Mouse (Mus musculus): ENCODE measurements at regions not wholly inside any gene's neighbourhood (a gene's known extent, or its start where the extent isn't known, plus 50 kb on each side); places are given as distances from the start of the nearest gene placed in this dataset.
A peak's percentile ranks its signal among the peaks of the same experiment; 100 is the strongest.

- H3K9me3 ChIP-seq (replicated peaks; ENCODE audit: control insufficient read depth, low read length), result no peaks in the 10 kb centered on the region
- 65% methylated on average over 5 of the region's 5 CpGs for WGBS
- H3K36me3 ChIP-seq (replicated peaks; ENCODE audit: control insufficient read depth, insufficient read depth, low read length), result no peaks in the 10 kb centered on the region
- no peak overlapping the region for H3K27ac ChIP-seq (ENCODE audit: low read depth)
- H3K4me1 ChIP-seq (ENCODE audit: control insufficient read depth, insufficient read depth), result no peaks in the 10 kb centered on the region
- ATAC-seq (ENCODE audit: insufficient read depth, low read depth) (no peak), DNase-seq (ENCODE audit: low spot score) (no peak)
- peak overlapping the region; percentile 44; the same call in 1 of the 2 replicates for H3K4me2 ChIP-seq (ENCODE audit: low read depth, low read length)
- H3K27me3 ChIP-seq (ENCODE audit: control insufficient read depth, insufficient read depth, low read length), result no peaks in the 10 kb centered on the region
- no peak for TF ChIP-seq EP300 (IDR thresholded peaks at IDR 0.05; ENCODE audit: low read depth)
- no peak for TF ChIP-seq CTCF (IDR thresholded peaks at IDR 0.05; ENCODE audit: low read depth)
- H3K4me3 ChIP-seq (ENCODE audit: low read depth, low read length), result no peak overlapping the region
- no peak overlapping the region for H3K9ac ChIP-seq (replicated peaks; ENCODE audit: low read depth, low read length)
These were observed 156.0 kb upstream of the Tas2r119 start for GRCm38 (mm10) chr15:32021009-32021602.

GRCm38 (mm10) chr15:32034091-32034490 lies 143.0 kb upstream of the Tas2r119 start:
- no peak overlapping the region for H3K9ac ChIP-seq (replicated peaks; ENCODE audit: low read depth, low read length)
- TF ChIP-seq CTCF (IDR thresholded peaks at IDR 0.05; ENCODE audit: low read depth) (no peak), EP300 (IDR thresholded peaks at IDR 0.05; ENCODE audit: low read depth) (no peak)
- DNase-seq (ENCODE audit: low spot score), result no peak
- H3K27ac ChIP-seq (ENCODE audit: low read depth), result no peak overlapping the region
- H3K27me3 ChIP-seq (ENCODE audit: control insufficient read depth, insufficient read depth, low read length), result no peaks in the 10 kb centered on the region
- H3K4me1 ChIP-seq (ENCODE audit: control insufficient read depth, insufficient read depth), result no peaks in the 10 kb centered on the region
- H3K9me3 ChIP-seq (replicated peaks; ENCODE audit: control insufficient read depth, low read length), result no peaks in the 10 kb centered on the region
- no peaks in the 10 kb centered on the region for H3K36me3 ChIP-seq (replicated peaks; ENCODE audit: control insufficient read depth, insufficient read depth, low read length)
- 74% methylated on average over 1 of the region's 1 CpGs for WGBS
- no peak overlapping the region for H3K4me2 ChIP-seq (ENCODE audit: low read depth, low read length)
- no peak overlapping the region for H3K4me3 ChIP-seq (ENCODE audit: low read depth, low read length)
- no peak for ATAC-seq (ENCODE audit: insufficient read depth, low read depth)

- 16% methylated on average over 7 of the region's 7 CpGs for WGBS
- H3K27me3 ChIP-seq (ENCODE audit: control insufficient read depth, insufficient read depth, low read length), result no peaks in the 10 kb centered on the region
- ATAC-seq (ENCODE audit: insufficient read depth, low read depth) (0 out of 2 replicates have a peak, but pooled peaks have one; percentile 49), DNase-seq (ENCODE audit: low spot score) (no peak)
- no peaks in the 10 kb centered on the region for H3K9me3 ChIP-seq (replicated peaks; ENCODE audit: control insufficient read depth, low read length)
- no peak overlapping the region for H3K4me3 ChIP-seq (ENCODE audit: low read depth, low read length)
- H3K9ac ChIP-seq (replicated peaks; ENCODE audit: low read depth, low read length), result no peak overlapping the region
- TF ChIP-seq CTCF (IDR thresholded peaks at IDR 0.05; ENCODE audit: low read depth) (no peak), EP300 (IDR thresholded peaks at IDR 0.05; ENCODE audit: low read depth) (no peak)
- no peaks in the 10 kb centered on the region for H3K4me1 ChIP-seq (ENCODE audit: control insufficient read depth, insufficient read depth)
- H3K27ac ChIP-seq (ENCODE audit: low read depth), result no peak overlapping the region
- H3K36me3 ChIP-seq (replicated peaks; ENCODE audit: control insufficient read depth, insufficient read depth, low read length), result no peaks in the 10 kb centered on the region
- no peak overlapping the region for H3K4me2 ChIP-seq (ENCODE audit: low read depth, low read length)
These were observed 142.3 kb upstream of the Tas2r119 start for GRCm38 (mm10) chr15:32034790-32035189.

DNA sequence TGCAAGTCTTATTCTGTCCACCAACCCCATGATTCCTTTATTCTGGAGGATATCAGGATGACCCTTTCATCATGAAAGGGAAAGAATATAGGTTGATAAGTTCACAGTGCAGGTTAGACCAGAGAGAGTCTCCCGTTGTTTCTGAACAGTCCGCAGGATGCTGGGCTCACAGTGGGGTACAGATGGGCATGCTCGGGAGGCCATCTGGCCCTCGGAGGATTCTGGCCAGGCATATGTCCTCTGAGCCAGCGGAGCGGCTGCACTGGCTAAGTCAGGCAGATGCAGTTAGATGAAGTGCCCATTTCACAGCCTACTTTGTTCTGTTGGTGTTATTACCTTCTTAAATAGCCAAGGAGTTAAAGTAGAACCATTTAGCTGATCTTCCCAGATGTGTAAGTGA lies 135.3 kb upstream of the Tas2r119 start:
- DNase-seq (ENCODE audit: low spot score) (no peak), ATAC-seq (ENCODE audit: insufficient read depth, low read depth) (no peak)
- H3K4me3 ChIP-seq (ENCODE audit: low read depth, low read length), result no peak overlapping the region
- no peaks in the 10 kb centered on the region for H3K4me1 ChIP-seq (ENCODE audit: control insufficient read depth, insufficient read depth)
- no peaks in the 10 kb centered on the region for H3K9me3 ChIP-seq (replicated peaks; ENCODE audit: control insufficient read depth, low read length)
- WGBS, result 82% methylated on average over 6 of the region's 6 CpGs
- no peaks in the 10 kb centered on the region for H3K27me3 ChIP-seq (ENCODE audit: control insufficient read depth, insufficient read depth, low read length)
- H3K4me2 ChIP-seq (ENCODE audit: low read depth, low read length), result no peak overlapping the region
- TF ChIP-seq CTCF (IDR thresholded peaks at IDR 0.05; ENCODE audit: low read depth) (no peak), EP300 (IDR thresholded peaks at IDR 0.05; ENCODE audit: low read depth) (no peak)
- no peaks in the 10 kb centered on the region for H3K36me3 ChIP-seq (replicated peaks; ENCODE audit: control insufficient read depth, insufficient read depth, low read length)
- H3K27ac ChIP-seq (ENCODE audit: low read depth), result peak overlapping the region; percentile 10; the same call in 1 of the 2 replicates
- H3K9ac ChIP-seq (replicated peaks; ENCODE audit: low read depth, low read length), result no peak overlapping the region

- Histone ChIP-seq H3K9me3 (replicated peaks; ENCODE audit: control insufficient read depth, low read length) (no peaks in the 10 kb centered on the region), H3K36me3 (replicated peaks; ENCODE audit: control insufficient read depth, insufficient read depth, low read length) (no peaks in the 10 kb centered on the region), H3K9ac (replicated peaks; ENCODE audit: low read depth, low read length) (no peak overlapping the region), H3K27ac (ENCODE audit: low read depth) (peak overlapping the region; percentile 10), H3K4me3 (ENCODE audit: low read depth, low read length) (no peak overlapping the region), H3K27me3 (ENCODE audit: control insufficient read depth, insufficient read depth, low read length) (no peaks in the 10 kb centered on the region), H3K4me2 (ENCODE audit: low read depth, low read length) (no peak overlapping the region), H3K4me1 (ENCODE audit: control insufficient read depth, insufficient read depth) (no peaks in the 10 kb centered on the region)
- ATAC-seq (ENCODE audit: insufficient read depth, low read depth) (peak; percentile 51; the same call in 1 of the 2 replicates), DNase-seq (ENCODE audit: low spot score) (no peak)
- 32% methylated on average over 4 of the region's 4 CpGs for WGBS
- TF ChIP-seq CTCF (IDR thresholded peaks at IDR 0.05; ENCODE audit: low read depth) (no peak), EP300 (IDR thresholded peaks at IDR 0.05; ENCODE audit: low read depth) (no peak)
These were observed 134.9 kb upstream of the Tas2r119 start for GRCm38 (mm10) chr15:32042173-32042572.

GRCm38 (mm10) chr15:32042589-32042988 lies 134.5 kb upstream of the Tas2r119 start:
- H3K4me2 ChIP-seq (ENCODE audit: low read depth, low read length), result no peak overlapping the region
- no peak overlapping the region for H3K9ac ChIP-seq (replicated peaks; ENCODE audit: low read depth, low read length)
- DNase-seq (ENCODE audit: low spot score) (peak; percentile 12), ATAC-seq (ENCODE audit: insufficient read depth, low read depth) (no peak; the same call in 1 of the 2 replicates)
- TF ChIP-seq EP300 (IDR thresholded peaks at IDR 0.05; ENCODE audit: low read depth), result no peak
- no peak for TF ChIP-seq CTCF (IDR thresholded peaks at IDR 0.05; ENCODE audit: low read depth)
- peak overlapping the region; percentile 8 for H3K27ac ChIP-seq (ENCODE audit: low read depth)
- no peaks in the 10 kb centered on the region for H3K36me3 ChIP-seq (replicated peaks; ENCODE audit: control insufficient read depth, insufficient read depth, low read length)
- H3K4me1 ChIP-seq (ENCODE audit: control insufficient read depth, insufficient read depth), result no peaks in the 10 kb centered on the region
- no peaks in the 10 kb centered on the region for H3K27me3 ChIP-seq (ENCODE audit: control insufficient read depth, insufficient read depth, low read length)
- no peaks in the 10 kb centered on the region for H3K9me3 ChIP-seq (replicated peaks; ENCODE audit: control insufficient read depth, low read length)
- WGBS, result 45% methylated on average over 1 of the region's 1 CpGs
- H3K4me3 ChIP-seq (ENCODE audit: low read depth, low read length), result no peak overlapping the region

Data from heart, postnatal 0 days (tissue).